Mouse (Mus musculus) cerebellum, adult 11 months (tissue): ENCODE data around the gene Rhobtb1.

Source experiments
- DNase-seq: peaks from one replicate; pipeline ENCODE4 v3.0.0; 2022

Rhobtb1 gene

DNA sequence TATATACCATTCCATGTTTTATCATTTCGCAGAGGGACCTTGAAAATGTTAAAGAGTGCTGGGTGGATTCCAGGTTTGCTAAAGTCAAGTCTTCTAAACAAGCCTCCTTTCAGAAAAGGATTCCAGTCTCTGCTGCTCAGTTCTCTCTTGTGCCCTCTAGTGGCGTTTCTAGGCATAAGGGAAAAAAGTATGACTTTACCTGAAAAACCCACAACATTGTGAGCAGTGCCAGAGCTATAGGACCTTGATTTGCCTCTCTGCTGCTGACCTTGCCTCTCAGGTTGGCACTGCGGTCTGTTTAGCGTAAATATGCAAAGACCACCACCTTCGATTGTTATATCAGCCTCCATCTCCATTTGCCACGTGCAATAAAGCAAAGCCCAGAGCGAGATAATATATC is 13.9 kb downstream of the Rhobtb1 start:
- no peak for DNase-seq

DNA sequence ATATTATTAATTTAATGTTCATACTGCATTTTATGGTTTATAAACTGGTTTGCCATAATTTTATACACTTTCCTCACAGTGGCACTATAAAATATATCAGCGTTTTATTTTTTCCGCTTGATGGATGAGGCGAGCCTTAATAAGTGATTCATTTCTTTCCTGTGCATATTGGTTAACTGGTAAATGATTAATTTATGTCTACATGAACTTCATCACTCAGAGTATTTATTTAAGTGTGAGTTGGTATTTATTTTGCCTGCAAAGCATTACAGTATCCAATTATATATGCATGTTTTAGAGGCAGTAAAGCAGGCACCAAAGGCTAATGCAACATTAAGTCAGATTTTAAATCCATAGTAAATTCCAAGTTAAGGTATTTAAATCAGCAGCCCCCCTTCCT is 14.6 kb downstream of the Rhobtb1 start:
- DNase-seq = no peak

DNA sequence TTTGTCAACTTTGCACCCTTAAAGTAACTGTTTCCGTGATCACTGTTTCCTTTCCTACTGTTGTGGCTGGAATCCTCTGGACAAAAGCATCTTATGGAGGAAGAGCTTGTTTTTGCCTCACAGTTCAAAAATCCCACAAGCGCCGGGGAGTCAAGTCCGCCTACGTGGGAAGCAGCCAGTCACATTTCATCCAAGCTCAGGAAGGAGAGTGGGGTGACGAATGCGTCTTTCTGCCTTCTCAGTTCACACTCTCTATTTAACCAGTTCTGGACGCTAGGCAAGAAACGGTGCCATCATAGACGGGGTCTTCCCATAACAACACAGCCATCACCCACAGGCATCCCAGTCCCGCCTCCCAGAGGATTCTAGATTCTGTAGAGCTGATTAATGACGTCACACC is 15.3 kb downstream of the Rhobtb1 start:
- no peak for DNase-seq

DNA sequence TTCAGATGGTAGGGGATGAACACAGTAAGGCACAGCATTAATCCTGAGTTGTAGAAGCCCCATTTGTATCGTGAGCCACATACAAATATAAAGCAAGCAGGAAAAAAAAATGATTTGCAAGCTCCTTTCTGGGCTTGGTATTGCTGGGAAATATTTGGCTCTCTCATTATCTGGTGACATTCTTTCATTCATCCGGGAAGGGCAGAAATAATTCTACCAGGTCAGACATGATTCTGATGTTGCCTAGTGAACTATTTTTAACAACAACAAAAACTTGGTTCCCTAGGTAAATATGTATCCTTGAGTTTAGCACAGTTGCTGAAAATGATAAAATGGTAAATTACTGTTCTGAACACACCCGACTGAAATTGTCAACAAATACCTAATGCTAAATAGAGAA is 21.2 kb downstream of the Rhobtb1 start:
- no peak for DNase-seq

DNA sequence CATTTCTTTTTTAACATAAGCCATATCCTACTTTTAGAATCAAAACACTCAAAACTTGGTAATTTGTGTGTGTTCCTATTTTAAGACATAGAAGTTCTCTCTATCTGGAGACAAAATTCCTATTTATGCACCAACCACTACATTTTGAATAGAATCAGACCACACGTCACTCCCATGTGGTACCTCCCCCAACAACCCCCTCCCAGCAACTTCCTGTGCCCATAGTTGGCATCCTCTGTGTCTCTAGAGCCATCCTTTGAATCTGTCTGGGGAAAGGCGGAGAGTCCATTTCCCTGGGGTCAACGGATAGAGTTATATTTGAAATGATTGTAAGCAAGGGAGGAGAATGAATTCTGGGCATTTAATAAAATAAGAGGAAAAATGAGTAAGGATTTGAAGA is 24.9 kb downstream of the Rhobtb1 start:
- no peak for DNase-seq

DNA sequence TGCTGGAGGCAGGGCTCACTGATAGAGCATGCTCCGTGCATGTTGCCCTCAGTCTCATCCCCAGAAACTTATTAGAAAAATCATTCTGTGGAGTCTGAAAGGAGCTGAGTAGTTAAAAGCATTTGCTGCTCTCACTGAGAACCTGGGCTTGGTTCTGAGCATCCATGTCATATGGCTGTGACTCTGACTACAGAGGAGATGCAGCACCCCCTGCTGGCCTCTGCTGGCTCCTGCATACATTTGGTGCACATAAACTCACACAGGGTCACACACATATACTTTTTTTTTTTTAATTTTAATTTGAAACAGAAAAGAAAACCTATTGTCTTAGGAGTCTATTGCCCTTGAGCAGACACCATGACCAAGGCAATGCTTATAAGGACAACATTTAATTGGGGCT is 28.1 kb downstream of the Rhobtb1 start:
- DNase-seq = no peak

DNA sequence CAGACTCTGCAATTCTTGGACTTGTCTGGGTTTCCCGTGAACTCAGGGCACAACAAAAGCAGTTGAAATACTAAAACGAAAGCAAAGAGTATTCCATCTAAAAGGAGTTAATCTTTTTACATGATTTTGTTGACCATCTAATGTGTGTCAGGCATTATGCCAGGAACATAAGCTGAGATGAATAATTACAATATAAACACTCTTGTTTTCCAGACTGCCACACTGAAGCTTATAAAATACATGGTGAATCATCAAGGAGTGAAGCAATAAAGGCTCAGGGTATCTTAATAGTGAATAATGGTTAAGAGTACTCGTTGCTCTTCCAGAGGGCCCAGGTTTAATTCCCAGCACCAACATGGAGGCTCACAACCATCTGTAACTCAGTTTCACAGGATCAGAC is 29.8 kb downstream of the Rhobtb1 start:
- no peak for DNase-seq

DNA sequence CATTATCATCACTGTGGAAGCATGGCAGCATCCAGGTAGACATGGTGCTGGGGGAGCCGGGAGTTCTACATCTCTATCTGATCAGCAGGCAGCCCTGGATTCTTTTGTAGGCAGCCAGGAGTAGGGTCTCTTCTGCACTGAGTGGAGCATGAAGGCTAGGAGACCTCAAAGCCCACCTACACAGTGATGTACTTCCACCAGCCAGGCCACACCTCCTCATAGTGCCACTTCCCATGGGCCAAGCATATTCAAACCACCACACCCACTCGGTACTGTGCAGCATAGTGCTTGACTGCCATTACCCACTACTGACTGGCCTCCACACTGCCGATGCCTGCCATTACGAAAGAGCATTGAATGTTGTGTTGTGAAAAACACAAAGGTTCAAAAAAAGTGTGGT is 33.7 kb downstream of the Rhobtb1 start:
- DNase-seq = no peak

DNA sequence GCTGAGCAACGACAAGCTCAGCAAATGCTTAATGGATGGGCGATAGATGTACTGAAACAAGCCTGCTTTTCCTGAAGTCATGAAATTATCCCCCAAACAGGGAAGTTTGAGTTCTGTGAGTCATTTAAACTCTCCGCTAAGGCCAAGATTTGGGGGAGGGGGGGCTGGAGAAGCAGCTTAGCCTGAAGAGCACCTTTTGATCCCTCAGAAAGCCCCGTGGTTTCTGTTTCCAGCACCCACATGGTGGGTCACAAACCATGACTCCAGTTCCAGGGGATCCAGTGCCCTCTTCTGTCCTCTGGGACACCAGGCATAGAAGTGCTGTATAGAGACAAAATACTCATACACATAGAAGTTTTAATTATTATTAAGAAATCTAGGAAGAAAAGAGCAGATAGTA is 34.2 kb downstream of the Rhobtb1 start:
- no peak for DNase-seq

DNA sequence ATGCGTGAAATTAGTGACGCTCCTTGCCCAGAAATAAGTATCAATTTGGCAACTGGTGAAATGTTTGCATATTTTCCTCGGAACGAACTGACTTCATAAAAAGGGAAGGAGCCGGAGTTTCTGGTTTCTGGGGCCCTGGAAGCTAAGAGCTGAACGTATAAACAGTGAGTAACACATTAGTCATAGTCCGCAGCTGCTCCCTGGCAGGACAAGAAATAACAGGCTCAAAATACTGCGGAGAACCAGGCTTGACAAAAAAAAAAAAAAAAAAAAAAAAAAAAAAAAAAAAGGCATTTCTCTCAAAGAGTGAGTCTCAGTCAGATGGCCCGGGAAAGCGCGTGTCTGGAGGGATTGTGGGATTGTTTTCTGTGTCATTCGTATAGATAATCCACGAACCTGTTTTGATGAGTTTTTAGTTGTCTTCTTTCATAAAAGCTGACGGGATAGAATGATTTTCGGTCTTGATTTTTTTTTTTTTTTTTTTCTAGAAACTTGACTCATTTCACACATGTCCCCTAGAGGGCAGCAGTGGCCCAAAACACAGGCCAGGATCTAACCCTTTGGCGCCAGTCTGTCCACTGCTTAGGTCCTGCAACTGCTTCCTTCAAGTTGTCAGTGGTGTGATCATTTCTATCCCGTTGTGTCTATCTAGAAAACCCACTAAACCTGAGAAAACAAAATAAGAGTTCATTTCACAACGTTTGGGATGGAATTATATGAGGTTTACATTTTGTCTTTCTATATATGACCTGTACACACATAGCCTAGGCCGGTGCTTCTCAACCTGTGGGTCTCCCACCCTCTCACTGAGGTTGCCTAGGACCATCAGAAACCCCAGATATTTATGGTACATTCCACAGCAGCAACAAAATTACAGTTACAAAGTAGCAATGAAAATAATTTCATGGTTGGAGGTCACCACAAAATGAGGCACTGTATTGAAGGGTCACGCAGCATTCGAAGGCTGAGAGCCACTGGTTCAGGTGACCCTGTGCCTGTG is 35.0 kb downstream of the Rhobtb1 start:
- peak; percentile 38 for DNase-seq

DNA sequence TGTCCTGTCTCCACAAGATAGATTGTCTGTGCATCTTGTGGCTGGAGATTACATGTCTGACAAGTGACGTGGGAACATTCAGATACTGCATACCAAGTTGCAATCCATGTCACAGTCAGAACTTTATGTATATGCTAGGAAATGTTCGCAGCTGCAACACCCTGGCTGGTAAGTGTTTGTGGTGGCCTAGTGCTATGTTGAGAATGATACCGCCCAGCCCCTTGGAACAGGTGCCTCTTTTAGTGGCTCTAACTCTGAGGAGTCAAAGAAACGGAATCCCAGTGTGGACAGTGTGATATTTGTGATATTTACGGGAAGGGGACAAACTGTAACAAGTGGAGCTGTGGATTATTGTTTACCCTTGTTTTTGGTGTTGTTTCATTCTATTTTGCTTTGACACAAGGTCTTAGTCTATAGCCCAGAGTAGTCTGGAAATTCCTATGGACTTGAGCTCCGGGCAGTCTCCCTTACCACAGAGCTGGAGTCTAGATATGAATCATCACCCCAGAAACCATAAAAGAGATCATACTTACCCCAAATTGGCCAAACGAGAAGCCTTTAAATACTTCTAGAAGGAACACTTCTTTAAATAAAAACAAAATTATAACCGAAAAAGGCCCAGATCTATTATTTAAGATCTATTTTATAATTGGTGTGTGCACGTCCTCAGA is 36.7 kb downstream of the Rhobtb1 start:
- DNase-seq = no peak

DNA sequence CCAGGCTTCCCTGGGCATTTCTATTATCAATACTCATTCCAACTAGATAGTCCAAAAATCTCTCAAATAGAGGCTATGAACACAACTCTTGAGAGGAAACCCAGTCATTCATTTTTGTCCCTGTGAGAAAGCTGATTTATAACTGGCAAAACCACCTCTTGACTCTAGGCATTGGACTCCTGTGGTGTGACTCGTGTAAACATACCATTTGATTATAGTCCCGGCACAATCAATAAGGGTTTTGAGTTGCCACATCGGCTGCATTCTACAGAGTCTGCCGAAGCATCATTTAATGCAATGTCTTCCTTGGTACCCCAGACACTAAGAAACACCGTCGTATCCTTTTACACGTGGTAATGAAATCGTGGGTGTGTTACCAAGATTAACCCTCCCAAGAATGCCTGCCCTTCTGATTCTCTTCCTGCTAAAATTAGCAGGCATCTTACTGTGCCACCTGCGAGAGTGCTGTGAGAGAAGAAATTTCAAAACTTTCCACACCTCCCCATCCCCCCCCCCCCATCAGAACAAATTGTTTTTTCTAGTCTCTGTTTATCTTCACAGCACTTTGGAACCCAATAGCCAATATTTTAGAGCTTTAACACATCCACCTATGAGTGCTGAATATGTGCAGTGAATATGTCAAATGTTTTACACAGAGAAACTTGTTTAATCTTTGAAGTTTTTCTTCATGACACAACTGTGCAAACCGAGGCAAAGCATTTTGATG is 39.4 kb downstream of the Rhobtb1 start:
- no peak for DNase-seq

DNA sequence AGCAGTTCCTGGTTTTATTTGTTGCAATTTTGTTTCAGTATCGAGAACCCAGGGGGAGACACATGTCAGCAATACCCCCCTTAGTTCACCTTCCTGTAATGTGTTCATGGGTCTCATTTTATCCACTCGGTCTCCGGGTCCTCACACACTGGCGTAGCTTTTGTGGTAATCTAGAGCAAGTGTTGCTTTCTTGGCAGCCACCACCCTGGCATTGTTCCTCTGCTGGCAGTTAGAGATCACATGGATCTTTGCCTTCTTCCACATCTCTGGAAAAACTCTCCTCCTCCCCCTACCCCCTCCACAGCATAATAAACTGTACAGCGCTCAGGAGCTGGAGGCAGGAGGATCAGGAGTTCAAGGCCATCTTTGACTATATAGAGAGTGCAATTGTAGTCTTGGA is 41.0 kb downstream of the Rhobtb1 start:
- no peak for DNase-seq

DNA sequence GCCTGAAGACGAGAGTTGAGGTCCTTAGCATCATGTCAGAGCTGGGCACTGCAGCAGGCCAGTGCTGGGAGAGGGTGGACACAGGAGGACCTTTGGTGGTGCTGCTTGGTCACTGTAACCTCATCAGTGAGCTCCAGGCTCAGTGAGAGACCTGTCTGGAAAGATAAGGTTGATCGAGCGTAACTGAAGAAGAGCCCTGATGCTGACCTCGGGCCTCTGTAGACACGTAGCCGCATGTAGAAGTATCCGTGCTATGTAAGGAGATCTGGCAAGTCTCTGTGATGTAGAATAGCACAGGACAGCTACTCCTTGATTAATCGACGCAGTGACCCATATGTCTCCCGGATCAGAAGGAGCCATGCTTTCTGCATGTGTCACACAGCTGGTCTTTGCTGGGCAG is 42.5 kb downstream of the Rhobtb1 start:
- DNase-seq = no peak

DNA sequence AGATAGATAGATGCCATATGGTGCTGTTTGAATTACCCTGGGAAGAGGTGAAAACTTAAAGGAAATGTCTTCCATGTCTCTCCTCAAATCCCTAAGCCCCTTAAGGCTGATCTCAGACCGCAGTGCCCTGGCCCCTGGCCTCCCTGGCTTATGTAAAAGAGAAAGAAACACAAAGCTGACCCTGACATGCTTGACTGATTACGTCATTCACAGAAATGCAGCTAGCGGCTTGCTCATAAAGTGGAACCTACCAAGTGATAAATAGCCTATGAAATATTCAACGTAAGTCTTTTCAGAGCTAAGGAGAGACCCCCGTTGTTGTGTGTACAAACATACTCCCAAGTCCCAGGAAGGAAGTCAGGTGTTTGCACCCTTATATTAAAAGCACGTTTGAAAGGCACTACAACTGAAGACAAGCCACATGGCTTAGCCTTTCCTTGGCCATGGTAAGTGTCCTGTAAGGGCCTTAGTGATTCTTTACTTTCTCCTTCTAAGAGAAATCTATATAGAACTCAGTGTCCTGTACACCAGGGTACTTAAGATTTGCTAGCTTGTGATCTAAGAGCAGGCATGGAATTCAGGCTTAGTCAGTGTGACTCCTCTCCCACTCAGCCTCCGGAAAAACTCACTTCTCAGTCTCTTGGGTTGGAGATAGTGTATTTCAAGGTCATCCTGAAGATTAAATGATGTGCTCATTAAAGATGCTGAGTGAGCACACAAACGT is 53.6 kb downstream of the Rhobtb1 start:
- DNase-seq = no peak

DNA sequence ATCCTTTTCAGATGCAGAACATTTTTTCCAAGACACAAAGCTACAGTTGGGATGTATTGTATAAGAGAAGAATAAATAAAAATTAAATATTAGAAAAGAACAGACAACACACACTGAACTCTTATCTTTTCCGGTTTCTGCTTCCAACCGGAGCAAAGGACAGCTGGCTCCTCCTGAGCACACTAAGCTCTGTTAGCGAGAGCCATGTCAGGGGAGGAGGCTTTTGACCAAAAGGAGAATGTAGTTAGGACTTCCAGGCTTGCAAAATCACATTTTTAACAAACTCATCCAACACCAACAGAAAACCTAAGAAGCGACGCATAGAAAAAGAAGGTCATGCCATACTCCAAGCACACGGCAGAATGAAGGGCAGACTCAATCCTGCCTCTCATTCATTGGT is 54.8 kb downstream of the Rhobtb1 start:
- DNase-seq = no peak

DNA sequence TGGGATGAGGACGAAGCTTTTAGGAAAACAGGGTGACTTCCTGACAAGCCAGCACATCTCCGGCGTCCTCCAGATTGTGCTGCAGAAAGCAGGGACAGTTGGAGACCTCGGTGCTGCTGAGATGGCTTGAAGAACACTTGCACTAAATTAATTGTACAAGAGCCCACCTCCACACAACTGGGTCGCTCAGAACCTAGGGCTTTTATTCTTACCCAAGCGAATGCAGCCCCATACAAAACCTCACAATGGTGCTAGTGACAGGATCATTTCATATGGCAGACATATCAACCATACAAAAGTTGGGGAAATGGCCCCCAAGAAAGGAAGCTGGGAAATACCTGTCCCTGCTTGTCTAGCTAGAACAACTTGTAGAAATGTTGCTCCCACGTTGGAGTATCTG is 56.2 kb downstream of the Rhobtb1 start:
- no peak for DNase-seq

DNA sequence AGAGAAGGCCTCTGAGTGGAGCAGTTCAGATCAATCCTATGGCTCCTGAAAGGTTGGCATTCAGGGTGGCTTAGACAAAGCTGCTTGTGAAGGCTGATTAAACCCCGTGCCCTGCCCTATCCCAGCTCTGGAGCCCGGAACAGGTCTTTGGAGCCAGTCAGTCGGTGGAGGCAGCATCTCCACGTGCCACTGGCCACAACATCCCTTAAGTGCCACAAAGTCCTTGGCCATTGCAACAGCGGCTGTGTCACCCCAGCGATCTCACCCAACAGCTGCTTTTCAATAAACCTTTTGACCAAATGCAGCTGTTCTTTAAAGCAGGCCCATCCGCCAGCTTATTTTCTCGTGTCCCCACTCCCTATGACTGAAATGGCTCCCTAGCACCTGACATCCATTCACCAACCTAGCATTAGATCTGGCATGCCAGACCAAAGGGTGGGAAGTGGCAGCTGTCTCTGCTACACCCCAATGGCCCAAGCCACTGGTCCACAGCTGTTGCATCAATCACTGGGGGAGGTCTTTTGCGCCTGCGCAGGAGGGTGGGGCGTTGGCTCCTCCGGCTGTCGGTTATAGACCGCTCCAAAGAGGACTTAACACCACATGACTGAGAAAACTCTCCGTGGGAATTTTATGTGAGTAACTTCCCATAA is 56.9 kb downstream of the Rhobtb1 start:
- no peak for DNase-seq

DNA sequence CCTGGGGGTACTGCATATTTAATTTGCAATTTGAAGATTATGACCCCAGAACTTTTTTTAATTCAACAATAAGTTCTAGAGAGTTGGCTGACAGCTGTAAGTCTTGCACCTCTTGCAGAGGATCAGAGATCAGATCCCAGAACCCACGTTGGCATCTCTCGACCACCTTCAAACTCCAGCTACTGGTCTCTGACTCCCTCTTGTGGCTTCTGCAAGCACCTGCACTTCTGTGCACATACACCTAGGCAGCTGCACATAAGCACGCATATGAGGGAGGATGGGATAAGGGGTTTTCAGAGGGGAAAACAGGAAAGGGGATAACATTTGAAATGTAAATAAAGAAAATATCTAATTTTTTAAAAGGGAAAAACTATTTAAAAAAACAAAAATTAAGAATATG is 57.5 kb downstream of the Rhobtb1 start:
- DNase-seq = no peak

DNA sequence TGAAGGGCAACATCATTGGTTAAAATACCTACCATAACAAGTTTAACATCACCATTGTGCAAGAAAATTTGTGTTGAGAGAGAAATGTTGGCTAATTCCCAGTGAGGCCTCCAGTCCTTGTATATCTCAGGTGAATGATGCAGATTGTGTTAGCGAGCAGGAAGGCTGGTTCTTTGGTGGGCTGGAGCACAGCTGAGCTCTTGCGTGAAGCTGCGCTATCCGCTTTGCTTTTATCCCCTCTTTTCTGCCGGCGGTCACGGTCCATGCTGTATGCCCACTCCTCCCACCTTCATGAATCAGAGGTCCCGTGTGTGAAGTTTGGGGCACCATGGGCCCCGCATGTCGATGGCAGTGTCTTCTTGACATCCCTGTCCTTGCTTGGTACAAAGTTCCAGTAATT is 58.8 kb downstream of the Rhobtb1 start:
- no peak for DNase-seq

DNA sequence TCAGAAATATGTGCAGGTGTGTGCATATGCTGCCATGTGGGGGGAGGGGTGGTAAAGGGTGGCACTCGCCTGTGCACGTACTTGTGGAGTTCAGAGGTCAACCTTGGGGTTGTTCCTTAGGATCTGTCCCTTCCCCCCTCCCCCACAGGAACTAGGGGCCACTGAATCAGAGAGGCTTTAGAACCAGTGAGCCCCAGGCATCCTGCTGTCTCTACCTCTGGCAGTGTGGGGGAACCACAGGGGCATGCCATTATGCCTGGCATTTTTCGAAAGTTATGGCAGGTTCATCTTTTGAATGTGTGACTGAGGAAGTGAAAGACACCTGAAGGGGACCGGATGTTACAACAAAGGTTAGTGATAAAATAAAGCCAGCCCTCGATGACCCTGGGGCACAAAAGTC is 59.4 kb downstream of the Rhobtb1 start:
- DNase-seq = no peak

DNA sequence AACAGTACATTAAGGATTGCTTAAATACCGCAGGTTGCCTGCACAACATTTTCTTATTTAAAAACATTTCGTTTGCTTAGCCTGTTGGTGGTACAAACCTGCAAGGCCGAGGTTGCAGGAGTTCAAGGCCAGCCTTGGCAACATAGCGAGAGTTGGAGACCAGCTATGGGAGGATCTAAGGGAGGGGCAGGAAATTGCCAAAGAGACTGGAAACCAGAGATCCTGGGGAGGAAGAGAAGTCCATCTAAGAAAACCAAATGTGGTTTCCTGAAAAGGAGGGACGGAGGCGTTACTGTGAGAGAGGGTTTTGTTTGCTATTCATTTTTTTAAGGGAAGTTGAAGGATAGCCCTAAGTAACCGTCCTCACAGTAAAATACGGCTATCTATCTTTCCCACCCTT is 60.3 kb downstream of the Rhobtb1 start:
- DNase-seq = no peak

DNA sequence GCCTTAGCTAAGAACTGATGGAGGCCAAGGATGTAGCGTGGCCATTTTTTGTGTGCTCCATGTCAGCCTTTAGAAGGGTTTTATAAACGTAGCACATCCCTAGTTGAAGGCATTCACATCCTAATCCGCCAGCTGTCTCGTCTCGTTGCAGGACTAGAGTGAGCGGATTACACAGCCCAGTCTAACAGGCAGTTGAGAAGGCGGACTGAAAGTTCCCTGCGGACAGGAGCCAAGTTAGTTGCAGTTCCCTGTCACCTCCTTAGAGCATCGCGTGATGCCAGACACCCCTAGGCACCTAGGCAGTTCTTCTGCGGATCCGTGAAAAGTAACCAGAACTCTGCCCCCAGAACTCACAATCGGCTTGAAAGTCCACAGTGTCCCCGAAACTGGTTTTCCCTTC is 60.7 kb downstream of the Rhobtb1 start:
- no peak for DNase-seq
